Mouse (Mus musculus): Measurements from ENCODE around the gene Myo6.

DNA sequence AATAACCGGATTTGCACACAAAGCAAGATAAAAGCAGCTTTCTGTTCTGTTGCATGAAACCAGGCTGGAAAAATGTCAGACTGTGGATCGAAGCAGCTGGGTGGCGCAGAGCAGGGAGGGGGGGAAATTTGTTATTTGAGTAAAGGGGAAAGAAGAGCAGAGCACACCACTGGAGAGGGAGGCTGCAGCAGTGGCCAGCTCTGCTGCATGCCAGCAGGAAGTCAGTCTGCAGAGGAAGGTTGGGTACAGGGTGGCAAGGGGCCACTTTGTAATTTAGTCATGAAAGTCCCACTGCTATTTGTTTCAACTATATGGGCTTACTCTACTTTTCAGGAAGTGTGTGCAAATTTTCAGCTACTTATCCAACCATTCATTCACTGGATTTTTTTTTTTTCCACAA is 31.3 kb downstream of the Myo6 start:
- no peak for TF ChIP-seq POLR2A (IDR thresholded peaks at IDR 0.05; ENCODE audit: control insufficient read depth, extremely low read depth, insufficient read depth, low read length, poor library complexity)
- no peak for TF ChIP-seq CTCF (IDR thresholded peaks at IDR 0.05; ENCODE audit: borderline replicate concordance, control insufficient read depth, extremely low read depth, insufficient read depth, low read length, poor library complexity)
